Mouse (Mus musculus) kidney, postnatal 36 days (tissue): ENCODE measurements around the gene Olfr1360.
A peak's percentile ranks its signal among the peaks of the same experiment; 100 is the strongest.
"Not testable (repeated sequence)": the region's sequence is repeated elsewhere in the genome, so short reads cannot be mapped to it uniquely, and the experiment has no call there.

Experiments used
- DNase-seq, 2 experiments: peaks; one replicate each; pipeline ENCODE4 v3.0.0; 2021 to 2022; ENCODE audit warnings: mixed read lengths in 2 of 2

Olfr1360 gene

DNA sequence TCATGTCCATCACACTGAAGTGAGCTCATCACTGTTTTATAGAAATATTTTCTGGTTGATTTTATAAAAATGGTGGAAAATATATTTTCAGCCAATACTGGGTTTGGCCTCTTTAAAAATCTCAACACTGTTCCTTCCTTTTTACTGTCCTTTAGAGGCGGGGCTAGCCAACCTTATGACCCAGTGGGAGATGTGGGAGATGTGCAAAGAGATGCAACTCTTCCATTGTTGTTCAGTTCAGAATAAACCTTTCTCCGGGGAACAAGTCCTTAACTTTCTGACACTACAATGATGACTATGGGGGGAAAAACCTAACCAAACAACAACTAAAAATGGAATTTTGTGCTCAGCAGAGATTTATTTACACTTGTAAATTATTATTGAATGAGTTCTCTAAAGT is at the start of gene Olfr1360:
Gene Olfr1360 (minus strand): TSS at position 101 of the 400 bp plus-strand sequence.
- no peak for DNase-seq

DNA sequence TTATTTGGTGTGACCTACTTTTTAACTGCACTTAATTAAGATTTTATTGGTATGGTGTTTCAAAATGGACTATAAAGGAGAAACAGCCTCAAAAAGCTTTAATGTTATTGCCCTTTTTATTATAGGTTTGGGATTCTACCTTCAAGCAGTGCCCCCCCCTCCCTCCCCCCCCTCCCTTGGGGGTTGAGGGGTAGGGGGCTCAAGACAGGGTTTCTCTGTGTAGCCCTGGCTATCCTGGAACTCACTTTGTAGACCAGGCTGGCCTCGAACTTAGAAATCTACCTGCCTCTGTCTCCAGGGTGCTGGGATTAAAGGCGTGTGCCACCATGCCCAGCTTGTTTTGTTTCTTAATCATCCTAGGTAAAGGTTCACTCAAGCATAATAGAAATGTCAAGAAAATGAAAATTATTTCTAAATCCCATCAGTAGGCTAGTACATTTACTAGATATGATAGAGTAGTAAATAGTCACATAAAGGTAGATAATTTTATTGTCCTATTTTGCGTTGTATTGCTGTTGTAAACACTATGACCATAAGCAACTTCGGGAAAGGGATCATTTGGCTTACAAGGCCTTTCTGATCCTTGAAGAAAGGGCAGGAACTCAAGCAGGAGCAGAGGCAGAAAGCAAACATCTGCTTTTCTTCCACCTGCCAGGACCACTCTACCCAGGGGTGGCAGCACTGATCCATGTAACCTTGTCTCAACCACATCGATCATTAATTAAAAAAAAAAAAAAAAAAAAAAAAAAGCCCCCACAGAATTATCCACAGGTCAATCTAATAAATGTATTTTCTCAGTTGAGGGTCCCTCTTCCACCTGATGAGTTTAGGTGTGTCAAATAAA is 46.0 kb upstream of the Olfr1360 start:
- no peak for DNase-seq

DNA sequence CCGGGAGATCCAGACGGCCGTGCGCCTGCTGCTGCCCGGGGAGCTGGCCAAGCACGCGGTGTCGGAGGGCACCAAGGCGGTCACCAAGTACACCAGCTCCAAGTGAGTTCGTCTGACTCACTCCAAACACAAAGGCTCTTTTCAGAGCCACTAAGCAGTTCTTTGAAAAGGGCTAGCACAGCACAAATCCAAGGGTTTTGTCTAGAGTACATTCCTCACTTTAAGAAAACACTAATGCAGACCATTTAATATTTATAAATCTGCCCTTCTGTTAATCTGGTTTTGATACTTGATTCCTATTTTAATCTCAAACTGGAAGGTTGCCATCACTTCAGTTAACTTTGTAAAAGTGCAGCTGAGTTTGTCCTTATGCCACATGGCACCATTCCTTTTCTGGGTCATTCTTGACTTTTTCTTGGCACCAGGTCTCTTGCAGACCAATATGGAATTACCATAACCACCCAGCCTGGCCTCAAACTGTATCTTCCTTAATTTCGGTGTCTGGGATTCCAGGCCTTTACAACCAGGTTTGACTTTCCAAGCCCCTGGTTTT is 45.2 kb upstream of the Olfr1360 start:
- DNase-seq, result no peak

DNA sequence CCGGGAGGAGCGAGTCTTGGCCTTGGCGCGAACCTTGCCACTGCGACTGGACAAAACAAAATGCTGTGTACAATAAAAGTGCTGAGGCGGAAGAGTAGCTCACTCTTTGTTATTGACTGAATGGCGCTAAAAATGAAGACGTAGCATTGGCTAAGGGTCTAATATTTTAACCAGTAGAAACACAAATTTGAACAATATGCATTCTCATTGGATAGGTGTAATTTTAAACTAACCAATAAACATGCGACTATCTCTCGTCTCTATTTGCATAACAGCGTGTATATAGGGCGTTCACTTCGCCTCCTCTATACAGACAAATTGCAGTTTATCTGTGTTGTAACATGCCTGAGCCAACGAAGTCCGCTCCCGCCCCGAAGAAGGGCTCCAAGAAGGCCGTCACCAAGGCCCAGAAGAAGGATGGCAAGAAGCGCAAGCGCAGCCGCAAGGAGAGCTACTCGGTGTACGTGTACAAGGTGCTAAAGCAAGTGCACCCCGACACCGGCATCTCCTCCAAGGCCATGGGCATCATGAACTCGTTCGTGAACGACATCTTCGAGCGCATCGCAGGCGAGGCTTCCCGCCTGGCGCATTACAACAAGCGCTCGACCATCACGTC is 44.7 kb upstream of the Olfr1360 start, which contains the start of gene Hist1h2bm:
Gene Hist1h2bm (plus strand): TSS at position 288 of the 616 bp plus-strand sequence.
- DNase-seq, result peak; percentile 37 to 76

DNA sequence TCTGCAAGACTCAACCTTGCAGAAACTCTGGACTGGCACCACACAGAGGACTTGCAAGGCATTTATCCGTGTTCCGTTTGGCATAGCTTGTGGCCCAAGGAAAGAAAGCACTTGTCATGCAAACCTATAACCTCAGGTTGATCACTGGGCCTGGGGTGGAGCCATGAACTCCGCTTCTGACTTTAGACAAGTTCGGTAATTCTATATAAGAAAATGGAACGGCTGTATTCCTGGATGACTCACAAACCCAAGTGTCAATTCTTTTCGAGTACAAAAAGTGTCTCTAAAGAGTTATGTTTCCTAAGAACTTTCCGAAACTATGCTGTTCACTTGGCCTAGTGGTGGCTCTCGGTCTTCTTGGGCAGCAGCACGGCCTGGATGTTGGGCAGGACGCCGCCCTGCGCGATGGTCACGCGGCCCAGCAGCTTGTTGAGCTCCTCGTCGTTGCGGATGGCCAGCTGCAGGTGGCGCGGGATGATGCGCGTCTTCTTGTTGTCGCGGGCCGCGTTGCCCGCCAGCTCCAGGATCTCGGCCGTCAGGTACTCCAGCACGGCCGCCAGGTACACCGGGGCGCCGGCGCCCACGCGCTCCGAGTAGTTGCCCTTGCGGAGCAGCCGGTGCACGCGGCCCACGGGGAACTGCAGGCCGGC is 44.0 kb upstream of the Olfr1360 start:
- not testable (repeated sequence) for DNase-seq

DNA sequence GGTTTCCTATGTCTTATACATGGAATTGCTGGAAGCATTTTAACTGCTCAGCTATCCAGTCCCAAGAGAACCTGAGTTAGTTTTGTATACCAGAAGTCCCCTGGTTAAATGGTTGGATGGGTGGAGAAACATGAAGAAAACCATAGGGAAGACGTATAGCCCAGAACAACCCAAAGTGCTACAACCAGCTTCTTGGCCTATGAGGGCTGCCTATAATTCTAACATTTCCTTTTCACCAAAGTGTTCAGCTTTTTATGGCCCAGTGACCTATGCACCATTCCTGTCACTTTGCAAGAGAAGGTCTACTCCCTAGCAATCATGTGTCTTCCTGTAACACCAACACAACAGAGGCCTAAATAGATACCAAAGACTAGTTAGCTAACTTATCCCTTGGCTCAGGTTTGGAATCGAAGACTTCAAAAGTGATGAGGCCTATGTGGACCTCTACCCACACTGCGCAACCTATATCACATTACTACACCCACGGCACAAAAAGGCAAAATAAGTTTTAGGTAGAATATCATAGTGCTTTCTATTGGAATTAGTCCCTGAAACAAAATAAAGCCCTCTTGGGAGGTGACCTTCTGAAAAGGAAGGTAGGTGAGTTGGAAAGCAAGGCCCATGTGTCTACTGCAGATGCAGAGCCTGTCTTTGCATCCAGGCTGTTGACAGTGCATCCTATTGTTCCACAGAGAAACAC is 41.3 kb upstream of the Olfr1360 start:
- DNase-seq, result no peak

DNA sequence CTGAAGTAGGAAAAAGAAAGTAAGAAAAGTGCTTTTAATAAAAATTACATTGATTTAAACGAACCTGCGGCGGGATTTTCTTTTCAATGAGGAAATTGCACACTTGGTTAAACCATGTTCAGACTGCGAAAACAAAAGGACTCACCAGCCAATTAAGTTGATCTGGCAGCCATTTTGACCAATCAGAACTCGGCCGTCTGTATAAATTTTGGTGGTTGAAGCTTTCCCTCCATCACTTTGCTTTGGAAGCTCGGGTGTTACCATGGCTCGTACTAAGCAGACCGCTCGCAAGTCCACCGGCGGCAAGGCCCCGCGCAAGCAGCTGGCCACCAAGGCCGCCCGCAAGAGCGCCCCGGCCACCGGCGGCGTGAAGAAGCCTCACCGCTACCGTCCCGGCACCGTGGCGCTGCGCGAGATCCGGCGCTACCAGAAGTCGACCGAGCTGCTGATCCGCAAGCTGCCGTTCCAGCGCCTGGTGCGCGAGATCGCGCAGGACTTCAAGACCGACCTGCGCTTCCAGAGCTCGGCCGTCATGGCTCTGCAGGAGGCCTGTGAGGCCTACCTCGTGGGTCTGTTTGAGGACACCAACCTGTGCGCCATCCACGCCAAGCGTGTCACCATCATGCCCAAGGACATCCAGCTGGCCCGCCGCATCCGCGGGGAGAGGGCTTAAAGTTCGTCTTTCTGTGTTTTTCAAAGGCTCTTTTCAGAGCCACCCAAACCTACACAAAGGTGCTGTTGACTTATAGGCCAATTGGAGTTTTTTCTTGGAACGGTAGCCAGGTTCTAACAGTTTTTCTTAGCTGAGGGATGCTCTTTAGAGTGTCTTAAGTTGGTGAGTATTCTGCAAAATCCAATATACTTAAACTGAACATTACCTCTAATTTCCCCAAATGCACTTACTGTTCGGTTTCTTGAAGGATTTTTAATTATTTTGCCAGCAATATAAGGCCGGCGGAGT is 40.5 kb upstream of the Olfr1360 start, which contains the start of gene Hist1h3h:
Gene Hist1h3h (plus strand): TSS at position 263 of the 961 bp plus-strand sequence.
- peak; percentile 74 to 78 for DNase-seq

DNA sequence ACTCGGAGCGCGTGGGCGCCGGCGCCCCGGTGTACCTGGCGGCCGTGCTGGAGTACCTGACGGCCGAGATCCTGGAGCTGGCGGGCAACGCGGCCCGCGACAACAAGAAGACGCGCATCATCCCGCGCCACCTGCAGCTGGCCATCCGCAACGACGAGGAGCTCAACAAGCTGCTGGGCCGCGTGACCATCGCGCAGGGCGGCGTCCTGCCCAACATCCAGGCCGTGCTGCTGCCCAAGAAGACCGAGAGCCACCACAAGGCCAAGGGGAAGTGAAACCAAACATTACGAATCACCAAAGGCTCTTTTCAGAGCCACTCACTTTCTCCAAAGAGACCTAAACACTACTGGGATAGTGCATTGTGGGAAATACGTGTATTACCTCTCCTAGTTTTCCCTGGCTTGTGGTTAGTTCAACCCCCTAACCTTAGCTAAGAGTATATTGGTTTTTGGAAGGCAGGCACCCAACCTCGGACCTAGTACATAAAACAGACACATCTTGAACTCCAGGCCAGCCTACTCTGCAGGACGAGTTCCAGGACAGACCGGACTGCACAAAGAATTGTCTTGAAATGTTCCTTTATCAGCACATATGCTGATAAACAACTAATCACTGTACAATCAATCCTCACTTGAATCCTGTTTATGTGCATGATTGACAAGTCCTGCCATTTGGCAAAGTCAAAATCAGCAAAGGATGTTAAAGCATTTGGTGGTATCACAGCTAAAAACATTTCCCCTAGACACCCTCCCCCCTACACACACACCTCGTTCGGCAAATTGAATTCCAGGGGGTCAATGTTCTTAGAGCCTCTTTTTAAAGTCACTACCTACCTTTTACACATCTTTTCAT is 39.6 kb upstream of the Olfr1360 start:
- not testable (repeated sequence) for DNase-seq

DNA sequence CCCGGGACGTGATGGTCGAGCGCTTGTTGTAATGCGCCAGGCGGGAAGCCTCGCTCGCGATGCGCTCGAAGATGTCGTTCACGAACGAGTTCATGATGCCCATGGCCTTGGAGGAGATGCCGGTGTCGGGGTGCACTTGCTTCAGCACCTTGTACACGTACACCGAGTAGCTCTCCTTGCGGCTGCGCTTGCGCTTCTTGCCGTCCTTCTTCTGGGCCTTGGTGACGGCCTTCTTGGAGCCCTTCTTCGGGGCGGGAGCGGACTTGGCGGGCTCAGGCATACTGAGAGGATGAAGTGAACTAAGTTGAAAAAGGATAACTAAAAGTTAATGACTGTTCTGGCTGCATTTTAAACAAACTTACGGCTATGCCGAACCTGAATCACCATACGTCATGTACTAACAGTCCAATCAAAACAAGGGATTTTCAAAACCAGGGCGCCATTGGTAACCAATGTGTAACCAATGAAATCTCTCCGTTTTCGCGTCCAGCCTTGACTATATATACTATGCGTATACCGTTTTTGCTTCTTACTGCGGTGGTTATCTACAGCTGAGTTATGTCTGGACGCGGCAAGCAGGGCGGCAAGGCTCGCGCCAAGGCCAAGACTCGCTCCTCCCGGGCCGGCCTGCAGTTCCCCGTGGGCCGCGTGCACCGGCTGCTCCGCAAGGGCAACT is 38.8 kb upstream of the Olfr1360 start, which contains the start of the genes Hist1h2bl and Hist1h2ai:
Gene Hist1h2bl (minus strand): TSS at position 280 of the 676 bp plus-strand sequence.
Gene Hist1h2ai (plus strand): TSS at position 559 of the 676 bp plus-strand sequence.
- DNase-seq, result peak; percentile 60 to 87

DNA sequence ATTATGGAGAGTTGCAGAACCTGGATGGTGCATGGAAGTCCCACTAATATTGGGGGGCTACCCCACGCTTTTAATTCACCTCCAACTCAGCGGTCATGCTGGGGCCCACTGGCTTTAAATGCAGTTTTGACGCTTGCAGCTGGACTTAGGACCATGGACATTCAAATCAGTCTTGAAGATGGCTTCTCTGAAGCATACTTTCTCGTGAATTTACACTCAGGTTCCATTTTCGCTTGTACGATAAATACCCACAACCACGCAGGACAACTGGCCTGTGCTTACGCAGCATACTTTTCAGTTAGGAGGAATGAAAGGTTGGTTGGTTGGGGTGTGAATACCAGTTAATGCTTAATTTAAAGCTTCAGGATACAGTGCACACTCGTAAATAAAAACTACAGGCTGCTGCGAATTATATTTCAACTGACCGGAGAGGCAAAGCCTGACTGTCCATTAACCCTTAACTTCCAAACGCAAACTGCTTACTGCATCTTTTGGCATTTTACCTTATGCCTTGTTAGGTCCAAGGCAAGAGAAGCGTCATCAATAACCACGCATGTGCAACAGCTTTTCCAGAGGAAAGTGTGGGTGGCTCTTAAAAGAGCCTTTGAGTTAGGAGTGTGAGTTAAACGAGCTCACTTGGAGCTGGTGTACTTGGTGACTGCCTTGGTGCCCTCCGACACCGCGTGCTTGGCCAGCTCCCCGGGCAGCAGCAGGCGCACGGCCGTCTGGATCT is 38.1 kb upstream of the Olfr1360 start:
- no peak for DNase-seq

DNA sequence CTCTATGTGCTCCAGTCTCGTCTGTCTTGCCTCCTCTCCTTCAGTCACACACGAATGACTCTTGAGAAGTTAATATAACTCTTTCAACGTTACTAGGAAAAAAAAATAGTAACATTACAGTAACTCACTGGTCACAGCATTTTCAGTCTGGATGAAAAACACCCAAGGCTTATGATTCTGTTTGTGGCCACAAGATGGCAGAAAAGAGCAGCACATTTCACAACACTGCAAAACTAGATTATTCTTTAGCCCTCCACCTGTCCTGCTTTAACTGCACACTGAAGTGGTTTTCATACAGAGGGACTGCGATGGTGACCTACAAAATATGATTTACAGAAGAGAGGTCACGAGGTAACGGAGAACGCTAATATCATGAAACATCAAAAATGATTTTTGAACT is 37.5 kb upstream of the Olfr1360 start:
- peak; percentile 62 to 75 for DNase-seq

DNA sequence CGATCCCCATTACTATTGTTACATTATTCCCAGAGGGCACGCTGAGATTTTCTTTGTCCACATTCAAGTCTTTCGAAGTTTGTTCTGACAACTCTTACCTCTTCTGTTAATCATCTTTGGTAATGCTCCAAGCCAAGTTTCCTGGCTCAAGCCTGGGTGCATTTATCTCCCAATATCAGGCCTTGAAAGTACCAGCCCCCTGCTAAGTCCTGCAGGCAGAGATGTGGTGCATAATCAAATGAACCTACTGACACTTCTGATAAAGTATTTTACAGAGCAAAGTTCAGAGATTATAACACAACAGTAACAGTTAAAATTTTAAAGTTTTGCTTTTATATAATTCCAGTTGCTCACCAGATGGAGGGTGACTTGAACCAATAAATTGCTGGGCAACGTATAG is 34.5 kb upstream of the Olfr1360 start:
- no peak for DNase-seq

DNA sequence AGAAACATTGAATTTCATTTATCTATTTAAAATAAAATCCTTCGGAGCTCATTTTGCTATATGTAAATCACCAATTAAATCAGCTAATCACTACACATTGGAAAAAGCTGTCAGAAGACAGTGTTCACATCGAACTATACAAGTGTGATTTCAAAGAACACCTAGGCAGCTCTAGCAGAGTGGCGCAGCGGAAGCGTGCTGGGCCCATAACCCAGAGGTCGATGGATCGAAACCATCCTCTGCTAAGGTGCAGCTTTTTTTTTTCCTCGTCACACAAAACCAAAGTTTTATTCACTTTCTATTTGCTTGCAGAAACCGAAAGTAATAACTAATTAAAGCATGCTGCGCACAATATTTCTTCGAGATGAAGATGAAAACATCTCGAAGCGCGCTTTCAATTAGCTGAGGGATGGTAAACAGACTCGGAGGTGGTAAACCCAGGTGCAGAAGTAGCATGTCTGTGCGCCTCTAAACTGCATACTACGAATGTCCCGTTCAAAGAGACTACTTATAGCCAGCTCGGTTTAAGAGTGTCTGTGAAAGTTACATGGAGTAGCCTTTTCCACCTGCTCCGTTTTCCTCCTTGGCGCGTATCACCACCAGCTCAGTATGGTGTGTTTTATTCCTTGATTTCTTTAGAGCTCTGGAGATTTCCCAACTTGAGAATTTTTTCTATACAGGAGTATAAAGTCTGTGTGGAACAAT is 33.8 kb upstream of the Olfr1360 start:
- peak; percentile 68 to 81 for DNase-seq

DNA sequence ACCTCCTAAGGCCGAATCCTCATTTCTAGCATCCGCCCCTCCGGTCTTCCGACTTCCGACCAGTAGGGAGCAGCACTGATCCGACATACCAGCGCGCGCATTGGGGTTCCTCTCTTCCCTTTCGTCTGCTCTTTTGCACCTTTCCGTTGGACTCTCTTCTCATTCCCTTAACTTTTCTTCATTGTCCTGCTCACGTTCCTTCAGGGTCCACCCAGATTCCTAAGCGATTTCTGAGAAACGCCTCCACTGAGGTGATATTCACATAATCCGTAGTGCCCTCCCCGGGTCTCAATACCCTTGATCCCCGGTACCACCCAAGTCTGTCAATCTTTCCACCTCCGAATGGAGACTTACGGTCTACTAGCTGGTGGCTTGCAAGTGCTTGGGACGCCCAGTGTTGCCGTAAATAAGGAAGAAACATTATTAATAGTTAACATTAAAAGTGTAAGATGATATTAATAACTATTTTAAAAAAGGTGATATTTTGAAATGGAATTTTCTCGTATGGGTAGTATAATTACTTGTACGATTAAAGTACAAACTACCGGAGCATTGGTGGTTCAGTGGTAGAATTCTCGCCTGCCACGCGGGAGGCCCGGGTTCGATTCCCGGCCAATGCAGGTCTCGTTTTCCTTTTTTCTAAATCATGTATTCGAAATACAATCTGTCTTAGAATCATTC is 33.0 kb upstream of the Olfr1360 start:
- DNase-seq, result peak; percentile 87 to 93

DNA sequence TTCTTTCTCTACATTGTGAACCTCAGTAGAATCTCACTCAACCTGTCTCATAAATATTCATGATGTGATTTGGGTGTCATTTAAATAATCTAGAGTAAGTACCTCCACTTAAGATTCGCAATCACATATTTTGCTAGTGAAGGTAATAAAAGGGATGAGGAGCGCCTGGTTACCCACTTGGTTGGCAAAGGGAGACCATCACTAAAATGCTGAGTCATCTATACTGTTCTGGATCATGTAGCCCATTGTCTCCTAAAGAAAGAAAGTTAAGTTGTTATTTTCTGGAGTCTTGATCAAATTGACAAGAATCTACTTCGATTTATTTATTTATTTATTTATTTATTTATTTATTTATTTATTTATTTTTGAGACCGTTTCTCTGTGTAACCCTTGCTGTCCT is 29.5 kb upstream of the Olfr1360 start:
- DNase-seq, result no peak

DNA sequence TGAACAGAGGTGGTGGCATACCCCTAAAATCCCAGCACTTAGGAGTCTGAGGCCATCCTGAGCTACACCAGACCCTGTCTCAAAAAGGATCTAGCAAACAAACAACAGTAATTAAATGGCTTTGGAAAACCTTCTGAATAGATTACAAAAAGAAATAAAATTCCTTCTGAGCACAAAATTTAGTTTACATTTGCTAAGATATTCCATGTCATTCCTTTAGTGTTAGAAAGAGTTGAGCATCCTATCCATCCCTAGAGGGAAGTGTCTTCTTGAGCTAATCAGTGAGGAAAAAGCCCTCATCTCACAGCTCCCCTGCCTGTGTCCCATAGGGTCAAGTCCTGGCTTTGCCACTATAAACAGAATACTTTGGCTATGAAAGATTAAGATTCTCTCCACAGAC is 20.6 kb upstream of the Olfr1360 start, which contains the start of gene Olfr1359:
Gene Olfr1359 (plus strand): TSS at position 301 of the 400 bp plus-strand sequence.
- no peak for DNase-seq

DNA sequence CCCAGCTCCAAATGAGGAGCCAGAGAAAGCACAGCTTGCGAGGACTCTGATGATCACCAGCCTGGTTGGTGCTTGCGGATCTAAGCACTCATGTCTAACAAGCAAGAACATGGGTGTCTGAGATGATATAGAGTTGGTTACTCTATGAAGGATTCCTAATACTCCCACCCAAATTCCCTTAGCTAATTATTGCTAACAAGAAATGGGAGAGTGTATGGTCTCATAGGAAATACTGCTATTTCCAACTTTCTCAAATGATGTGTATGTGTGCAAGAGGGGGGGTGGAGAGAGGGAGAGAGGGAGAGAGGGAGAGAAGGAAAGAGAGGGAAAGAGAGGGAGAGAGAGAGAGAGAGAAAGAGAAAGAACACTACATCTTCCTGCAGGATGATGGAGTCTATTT is 13.9 kb downstream of the Olfr1360 start, which contains the start of gene Olfr1361:
Gene Olfr1361 (minus strand): TSS at position 101 of the 400 bp plus-strand sequence.
- no peak for DNase-seq
